Mouse (Mus musculus) forebrain, embryonic 11.5 days (tissue): ENCODE measurements around the gene Gne. TPM values are rescaled to one million over a fixed set of nuclear protein-coding genes. Genes with fewer than 3 reads are reported as not detected.
A peak's percentile ranks its signal among the peaks of the same experiment; 100 is the strongest.

Experiments
- ATAC-seq: fragments of 200-750 bp; cut with Nextera tagmentation; replicated peaks from 2 replicates; pipeline ENCODE4 v1.8.0; 2017; ENCODE audit warnings: moderate TSS enrichment; ENCODE audit not compliant: low FRiP score
- DNase-seq: peaks from one replicate; pipeline ENCODE4 v3.0.0-alpha.2; 2017; ENCODE audit warnings: low spot score
- H3K27ac ChIP-seq: fragments of 300-500 bp; sonication (generic); 2 replicates; pipeline ENCODE4 v1.5.1; 2014; ENCODE audit warnings: low read depth, low read length
- H3K27me3 ChIP-seq: fragments of 300-500 bp; sonication (generic); 2 replicates; pipeline ENCODE4 v1.6.1; 2014; ENCODE audit warnings: mild to moderate bottlenecking, low read length, mixed read lengths; ENCODE audit not compliant: control insufficient read depth, insufficient read depth
- H3K36me3 ChIP-seq: fragments of 300-500 bp; sonication (generic); 2 replicates; pipeline ENCODE4 v1.6.1; 2014; ENCODE audit warnings: mild to moderate bottlenecking, low read length, moderate library complexity, mixed read lengths; ENCODE audit not compliant: control insufficient read depth, insufficient read depth
- H3K4me1 ChIP-seq: fragments of 300-500 bp; sonication (generic); replicated peaks from 2 replicates; pipeline ENCODE4 v1.6.1; 2014; ENCODE audit warnings: low read length, mixed read lengths; ENCODE audit not compliant: control insufficient read depth, insufficient read depth
- H3K4me2 ChIP-seq: fragments of 300-500 bp; sonication (generic); 2 replicates; pipeline ENCODE4 v1.6.1; 2014; ENCODE audit warnings: low read depth, mild to moderate bottlenecking, low read length, moderate library complexity, mixed read lengths; ENCODE audit not compliant: severe bottlenecking
- H3K4me3 ChIP-seq: fragments of 300-500 bp; sonication (generic); 2 replicates; pipeline ENCODE4 v1.5.1; 2014; ENCODE audit warnings: low read depth, low read length
- H3K9ac ChIP-seq: fragments of 300-500 bp; sonication (generic); 2 replicates; pipeline ENCODE4 v1.6.1; 2014; ENCODE audit warnings: low read length
- H3K9me3 ChIP-seq: fragments of 300-500 bp; sonication (generic); 2 replicates; pipeline ENCODE4 v1.6.1; 2016; ENCODE audit warnings: low read length, mixed read lengths; ENCODE audit not compliant: control insufficient read depth
- WGBS: fragments of 180-500 bp; shearing (Covaris S2); extraction: QIAGEN DNeasy Blood & Tissue Kit; methylation state at CpG from one replicate; pipeline ENCODE4 v1.1.7; 2014; 5-methylcytosine and 5-hydroxymethylcytosine counted together
- polyA plus RNA-seq: library from polyadenylated mRNA; unstranded; fragments of >200 nt; fragmentation: Nextera tagmentation; extraction: Ambion mirVana; gene quantifications from 2 replicates; pipeline ENCODE4 v1.2.1, GENCODE M21; 2014

The Gne gene
- polyA plus RNA-seq, 1 experiment from 2014 or later = 18.8 TPM

- no peak overlapping the region for H3K4me2 ChIP-seq
- H3K4me1 ChIP-seq = peaks cover 5% of the 10 kb centered on the region
- H3K27me3 ChIP-seq = peaks cover 48% of the 10 kb centered on the region
- no peak for DNase-seq
- H3K36me3 ChIP-seq = peaks cover 16% of the 10 kb centered on the region
- no peak overlapping the region for H3K4me3 ChIP-seq
- ATAC-seq = no peak
- no peak overlapping the region for H3K27ac ChIP-seq
- no peak overlapping the region for H3K9ac ChIP-seq
- WGBS = 87% methylated on average over 6 of the region's 6 CpGs
- H3K9me3 ChIP-seq = no peaks in the 10 kb centered on the region
Measured at GRCm38 (mm10) chr4:44025570-44025969, 58.4 kb downstream of the Gne start.

GRCm38 (mm10) chr4:44024241-44024640, 59.7 kb downstream of the Gne start:
- Histone ChIP-seq H3K4me2 (no peak overlapping the region), H3K27me3 (peaks cover 35% of the 10 kb centered on the region), H3K9ac (no peak overlapping the region), H3K27ac (no peak overlapping the region), H3K36me3 (peaks cover 21% of the 10 kb centered on the region), H3K9me3 (no peaks in the 10 kb centered on the region), H3K4me1 (peaks cover 5% of the 10 kb centered on the region), H3K4me3 (no peak overlapping the region)
- DNase-seq (no peak), ATAC-seq (no peak)
- WGBS = 98% methylated on average over 6 of the region's 6 CpGs

GRCm38 (mm10) chr4:44023681-44024080, 60.3 kb downstream of the Gne start:
- Histone ChIP-seq H3K4me2 (no peak overlapping the region), H3K9me3 (no peaks in the 10 kb centered on the region), H3K27ac (no peak overlapping the region), H3K4me1 (peaks cover 5% of the 10 kb centered on the region), H3K4me3 (no peak overlapping the region), H3K27me3 (peaks cover 33% of the 10 kb centered on the region), H3K36me3 (peaks cover 21% of the 10 kb centered on the region), H3K9ac (no peak overlapping the region)
- WGBS = 97% methylated on average over 9 of the region's 9 CpGs
- DNase-seq = no peak
- no peak for ATAC-seq

GRCm38 (mm10) chr4:44022766-44023165, 61.2 kb downstream of the Gne start:
- Histone ChIP-seq H3K27me3 (peaks cover 33% of the 10 kb centered on the region), H3K4me3 (no peak overlapping the region), H3K4me1 (no peaks in the 10 kb centered on the region), H3K9ac (no peak overlapping the region), H3K27ac (no peak overlapping the region), H3K4me2 (no peak overlapping the region), H3K36me3 (peaks cover 21% of the 10 kb centered on the region), H3K9me3 (no peaks in the 10 kb centered on the region)
- DNase-seq = no peak
- no peak for ATAC-seq
- 92% methylated on average over 11 of the region's 11 CpGs for WGBS

- DNase-seq (no peak), ATAC-seq (no peak)
- no peaks in the 10 kb centered on the region for H3K9me3 ChIP-seq
- H3K36me3 ChIP-seq = peaks cover 21% of the 10 kb centered on the region
- H3K4me1 ChIP-seq = no peaks in the 10 kb centered on the region
- no peak overlapping the region for H3K27ac ChIP-seq
- H3K9ac ChIP-seq = no peak overlapping the region
- no peak overlapping the region for H3K4me2 ChIP-seq
- H3K27me3 ChIP-seq = peaks cover 32% of the 10 kb centered on the region
- 88% methylated on average over 4 of the region's 4 CpGs for WGBS
- H3K4me3 ChIP-seq = no peak overlapping the region
Measured at GRCm38 (mm10) chr4:44022323-44022722, 61.7 kb downstream of the Gne start.

- DNase-seq = no peak
- Histone ChIP-seq H3K4me1 (peaks cover 9% of the 10 kb centered on the region; the same call in 1 of the 2 replicates), H3K9me3 (no peaks in the 10 kb centered on the region), H3K36me3 (peaks cover 7% of the 10 kb centered on the region), H3K4me2 (no peak overlapping the region), H3K9ac (no peak overlapping the region), H3K27ac (no peak overlapping the region), H3K4me3 (no peak overlapping the region), H3K27me3 (no peaks in the 10 kb centered on the region)
- 94% methylated on average over 12 of the region's 12 CpGs for WGBS
- no peak for ATAC-seq
Measured at GRCm38 (mm10) chr4:44016791-44017190, 67.2 kb downstream of the Gne start.

- H3K4me1 ChIP-seq = peaks cover 9% of the 10 kb centered on the region; the same call in 1 of the 2 replicates
- no peaks in the 10 kb centered on the region for H3K27me3 ChIP-seq
- H3K4me3 ChIP-seq = no peak overlapping the region
- WGBS = 94% methylated on average over 4 of the region's 4 CpGs
- no peaks in the 10 kb centered on the region for H3K9me3 ChIP-seq
- H3K27ac ChIP-seq = no peak overlapping the region
- DNase-seq = no peak
- H3K9ac ChIP-seq = no peak overlapping the region
- ATAC-seq = no peak
- peaks cover 6% of the 10 kb centered on the region for H3K36me3 ChIP-seq
- H3K4me2 ChIP-seq = no peak overlapping the region
Measured at GRCm38 (mm10) chr4:44016071-44016470, 67.9 kb downstream of the Gne start.

GRCm38 (mm10) chr4:44013391-44014070, 70.4 kb downstream of the Gne start:
- no peak overlapping the region for H3K27ac ChIP-seq
- 27% methylated on average over 11 of the region's 11 CpGs for WGBS

More at GRCm38 (mm10) chr4:44013391-44014070, 70.4 kb downstream of the Gne start:
- no peaks in the 10 kb centered on the region for H3K36me3 ChIP-seq
- H3K4me1 ChIP-seq = peaks cover 9% of the 10 kb centered on the region; the same call in 1 of the 2 replicates
- DNase-seq (no peak), ATAC-seq (no peak)
- H3K4me2 ChIP-seq = peak overlapping the region; percentile 92
- H3K9me3 ChIP-seq = no peaks in the 10 kb centered on the region
- H3K9ac ChIP-seq = peak overlapping the region; percentile 87
- H3K4me3 ChIP-seq = peak overlapping the region; percentile 82
- H3K27me3 ChIP-seq = no peaks in the 10 kb centered on the region
